Mouse (Mus musculus) myocyte (in vitro differentiated cells): ENCODE data around the gene Mertk. TPM values are rescaled to one million over a fixed set of nuclear protein-coding genes. Genes with fewer than 3 reads are reported as not detected.

ENCODE experiments used
- H3K27me3 ChIP-seq: one replicate; pipeline ENCODE4 v1.6.1; 2011; ENCODE audit not compliant: control insufficient read depth, insufficient read depth, insufficient read length
- H3K36me3 ChIP-seq: one replicate; pipeline ENCODE4 v1.6.1; 2011; ENCODE audit not compliant: control insufficient read depth, insufficient read depth
- H3K4me2 ChIP-seq: one replicate; pipeline ENCODE4 v1.6.1; 2011; ENCODE audit warnings: low read depth, control low read depth
- H3K4me3 ChIP-seq: one replicate; pipeline ENCODE4 v1.5.1; 2011; ENCODE audit warnings: mild to moderate bottlenecking, control low read depth, moderate library complexity
- H3K79me2 ChIP-seq: one replicate; pipeline ENCODE4 v1.6.1; 2011; ENCODE audit not compliant: control insufficient read depth, insufficient read depth
- H3ac ChIP-seq: one replicate; pipeline ENCODE4 v1.6.1; 2011; ENCODE audit not compliant: control insufficient read depth, insufficient read length
- CEBPB ChIP-seq: IDR thresholded peaks from 2 replicates; pipeline ENCODE4 v1.6.1; 2011; ENCODE audit warnings: mild to moderate bottlenecking, moderate library complexity; ENCODE audit not compliant: poor library complexity, insufficient read depth, severe bottlenecking
- E2F4 ChIP-seq: IDR thresholded peaks from one replicate; pipeline ENCODE4 v1.6.1; 2011; ENCODE audit warnings: mild to moderate bottlenecking, control low read depth, moderate library complexity; ENCODE audit not compliant: insufficient read depth
- MAX ChIP-seq: IDR thresholded peaks from one replicate; pipeline ENCODE4 v1.6.1; 2011; ENCODE audit warnings: low read depth, mild to moderate bottlenecking, control low read depth
- MYOD1 ChIP-seq, 3 experiments: IDR thresholded peaks; one replicate each; pipeline ENCODE4 v1.6.1; 2011; ENCODE audit warnings: control low read depth in 2 of 3, low read depth in 2 of 3, mild to moderate bottlenecking in 2 of 3, moderate library complexity in 1 of 3; ENCODE audit not compliant: insufficient read length in 2 of 3, control insufficient read depth in 1 of 3
- MYOG ChIP-seq, 3 experiments: IDR thresholded peaks; one replicate each; pipeline ENCODE4 v1.6.1; 2011; ENCODE audit warnings: control low read depth in 2 of 3, low read depth in 2 of 3, mild to moderate bottlenecking in 2 of 3; ENCODE audit not compliant: insufficient read length in 2 of 3, control insufficient read depth in 1 of 3, insufficient read depth in 1 of 3
- POLR2A ChIP-seq: IDR thresholded peaks from one replicate; pipeline ENCODE4 v1.6.1; 2011; ENCODE audit warnings: low read depth, mild to moderate bottlenecking, control low read depth, moderate library complexity; ENCODE audit not compliant: insufficient read length
- POLR2AphosphoS2 ChIP-seq: IDR thresholded peaks from one replicate; pipeline ENCODE4 v1.6.1; 2011; ENCODE audit warnings: low read depth, control low read depth; ENCODE audit not compliant: insufficient read length
- REST ChIP-seq: IDR thresholded peaks from one replicate; pipeline ENCODE4 v1.6.1; 2011; ENCODE audit warnings: mild to moderate bottlenecking, control low read depth, moderate library complexity; ENCODE audit not compliant: insufficient read depth, insufficient read length
- SRF ChIP-seq: IDR thresholded peaks from one replicate; pipeline ENCODE4 v1.6.1; 2011; ENCODE audit warnings: low read depth; ENCODE audit not compliant: control insufficient read depth, insufficient read length
- TCF12 ChIP-seq: IDR thresholded peaks from one replicate; pipeline ENCODE4 v1.6.1; 2011; ENCODE audit warnings: mild to moderate bottlenecking, control low read depth; ENCODE audit not compliant: poor library complexity, insufficient read depth, severe bottlenecking
- TCF3 ChIP-seq: IDR thresholded peaks from one replicate; pipeline ENCODE4 v1.6.1; 2011; ENCODE audit warnings: low read depth, control low read depth; ENCODE audit not compliant: insufficient read length
- USF1 ChIP-seq: IDR thresholded peaks from one replicate; pipeline ENCODE4 v1.6.1; 2011; ENCODE audit warnings: low read depth, mild to moderate bottlenecking, control low read depth, moderate library complexity
- polyA plus RNA-seq: library from polyadenylated mRNA; unstranded; fragments of >200 nt; fragmentation: generic; extraction: Trizol; gene quantifications from one replicate; pipeline ENCODE4 v1.2.1, GENCODE M21; 2012; ENCODE audit warnings: missing spikeins

Mertk gene
- polyA plus RNA-seq, 1 experiment: 0.89 TPM

GRCm38 (mm10) chr2:128838611-128839010, 139.9 kb downstream of the Mertk start:
- TF ChIP-seq CEBPB (no peak), SRF (no peak), REST (no peak), MAX (no peak), MYOG (IDR thresholded peaks at IDR 0.05; ENCODE audit: control insufficient read depth in 1 of 3, insufficient read depth in 1 of 3, insufficient read length in 2 of 3, low read depth in 2 of 3) (no peak), E2F4 (no peak), TCF3 (no peak), MYOD1 (IDR thresholded peaks at IDR 0.05; ENCODE audit: control insufficient read depth in 1 of 3, insufficient read length in 2 of 3, low read depth in 2 of 3) (no peak), POLR2A (no peak), TCF12 (no peak)

GRCm38 (mm10) chr2:128839501-128839900, 140.7 kb downstream of the Mertk start:
- Histone ChIP-seq H3K27me3 (no peaks in the 10 kb centered on the region), H3K4me2 (no peak overlapping the region), H3K79me2 (no peaks in the 10 kb centered on the region), H3ac (no peak overlapping the region), H3K4me3 (no peak overlapping the region), H3K36me3 (peaks cover 60% of the 10 kb centered on the region)
- TF ChIP-seq TCF12 (no peak), POLR2A (no peak), SRF (no peak), MYOD1 (IDR thresholded peaks at IDR 0.05; ENCODE audit: control insufficient read depth in 1 of 3, insufficient read length in 2 of 3, low read depth in 2 of 3) (no peak), TCF3 (no peak), CEBPB (no peak), USF1 (no peak), POLR2AphosphoS2 (no peak), MYOG (IDR thresholded peaks at IDR 0.05; ENCODE audit: control insufficient read depth in 1 of 3, insufficient read depth in 1 of 3, insufficient read length in 2 of 3, low read depth in 2 of 3) (no peak), E2F4 (no peak), REST (no peak), MAX (no peak)

More at GRCm38 (mm10) chr2:128838611-128839010, 139.9 kb downstream of the Mertk start:
- Histone ChIP-seq H3K79me2 (no peaks in the 10 kb centered on the region), H3K4me2 (no peak overlapping the region), H3K4me3 (no peak overlapping the region), H3K36me3 (peaks cover 61% of the 10 kb centered on the region), H3ac (no peak overlapping the region), H3K27me3 (no peaks in the 10 kb centered on the region)

- H3K4me2 ChIP-seq: no peak overlapping the region
- H3K4me3 ChIP-seq: no peak overlapping the region
- no peak for TF ChIP-seq MAX
- no peak for TF ChIP-seq POLR2AphosphoS2
- no peak for TF ChIP-seq USF1
- TF ChIP-seq MYOD1 (IDR thresholded peaks at IDR 0.05; ENCODE audit: control insufficient read depth in 1 of 3, insufficient read length in 2 of 3, low read depth in 2 of 3): no peak
- TF ChIP-seq POLR2A: no peak
- TF ChIP-seq CEBPB: no peak
- TF ChIP-seq TCF12: no peak
- no peak for TF ChIP-seq REST
- TF ChIP-seq TCF3: no peak
- no peak for TF ChIP-seq SRF
- TF ChIP-seq E2F4: no peak
- TF ChIP-seq MYOG (IDR thresholded peaks at IDR 0.05; ENCODE audit: control insufficient read depth in 1 of 3, insufficient read depth in 1 of 3, insufficient read length in 2 of 3, low read depth in 2 of 3): no peak
- H3K36me3 ChIP-seq: peaks cover 56% of the 10 kb centered on the region
- no peaks in the 10 kb centered on the region for H3K79me2 ChIP-seq
- H3K27me3 ChIP-seq: no peaks in the 10 kb centered on the region
- H3ac ChIP-seq: no peak overlapping the region
These were observed 143.7 kb downstream of the Mertk start for GRCm38 (mm10) chr2:128842437-128842836.

GRCm38 (mm10) chr2:128850036-128850435, 151.3 kb downstream of the Mertk start:
- peaks cover 17% of the 10 kb centered on the region for H3K36me3 ChIP-seq
- H3ac ChIP-seq: no peak overlapping the region
- TF ChIP-seq POLR2A (no peak), USF1 (no peak), CEBPB (no peak), MAX (no peak), MYOD1 (IDR thresholded peaks at IDR 0.05; ENCODE audit: control insufficient read depth in 1 of 3, insufficient read length in 2 of 3, low read depth in 2 of 3) (no peak), TCF12 (no peak), SRF (no peak), TCF3 (no peak), REST (no peak), E2F4 (no peak), POLR2AphosphoS2 (no peak), MYOG (IDR thresholded peaks at IDR 0.05; ENCODE audit: control insufficient read depth in 1 of 3, insufficient read depth in 1 of 3, insufficient read length in 2 of 3, low read depth in 2 of 3) (no peak)

More at GRCm38 (mm10) chr2:128850036-128850435, 151.3 kb downstream of the Mertk start:
- Histone ChIP-seq H3K4me3 (no peak overlapping the region), H3K27me3 (no peaks in the 10 kb centered on the region), H3K79me2 (no peaks in the 10 kb centered on the region), H3K4me2 (no peak overlapping the region)

Other genes with a start within 250 kb of the Mertk start
- not detected for gene Spdye4c, start 107.7 kb upstream of the Mertk start, polyA plus RNA-seq
- gene Anapc1, start 11.6 kb upstream of the Mertk start, polyA plus RNA-seq: 36.4 TPM
- gene Tmem87b, start 119.2 kb downstream of the Mertk start, polyA plus RNA-seq: 5.4 TPM
- 0.19 TPM for gene Fbln7, start 164.0 kb downstream of the Mertk start, polyA plus RNA-seq
- 1.8 TPM for gene Zc3h8, start 245.1 kb downstream of the Mertk start, polyA plus RNA-seq